Mouse (Mus musculus) neural tube, embryonic 11.5 days (tissue): Measurements from ENCODE around the gene Nfatc3. TPM values are rescaled to one million over a fixed set of nuclear protein-coding genes. Genes with fewer than 3 reads are reported as not detected.
A peak's percentile ranks its signal among the peaks of the same experiment; 100 is the strongest.

ENCODE experiments used
- ATAC-seq: fragments of 200-750 bp; cut with Nextera tagmentation; 2 replicates; pipeline ENCODE4 v1.8.0; 2017; ENCODE audit warnings: moderate number of reproducible peaks, mild to moderate bottlenecking, moderate TSS enrichment, moderate library complexity; ENCODE audit not compliant: insufficient read depth, low FRiP score, low TSS enrichment
- DNase-seq: peaks from one replicate; pipeline ENCODE4 v3.0.0-alpha.2; 2015; ENCODE audit warnings: low spot score
- H3K27ac ChIP-seq: fragments of 300-500 bp; sonication (generic); 2 replicates; pipeline ENCODE4 v1.5.1; 2014; ENCODE audit warnings: low read depth, mild to moderate bottlenecking, low read length
- H3K27me3 ChIP-seq: fragments of 300-500 bp; sonication (generic); 2 replicates; pipeline ENCODE4 v1.6.1; 2014; ENCODE audit warnings: mild to moderate bottlenecking, low read length, mixed read lengths; ENCODE audit not compliant: control insufficient read depth, insufficient read depth
- H3K36me3 ChIP-seq: fragments of 300-500 bp; sonication (generic); 2 replicates; pipeline ENCODE4 v1.6.1; 2014; ENCODE audit warnings: mild to moderate bottlenecking, low read length, moderate library complexity, mixed read lengths; ENCODE audit not compliant: control insufficient read depth, insufficient read depth
- H3K4me1 ChIP-seq: fragments of 300-500 bp; sonication (generic); 2 replicates; pipeline ENCODE4 v1.6.1; 2014; ENCODE audit warnings: low read length, mixed read lengths; ENCODE audit not compliant: control insufficient read depth, insufficient read depth
- H3K4me2 ChIP-seq: fragments of 300-500 bp; sonication (generic); 2 replicates; pipeline ENCODE4 v1.6.1; 2014; ENCODE audit warnings: low read depth, mild to moderate bottlenecking, moderate library complexity
- H3K4me3 ChIP-seq: fragments of 300-500 bp; sonication (generic); 2 replicates; pipeline ENCODE4 v1.5.1; 2014; ENCODE audit warnings: low read depth, low read length
- H3K9ac ChIP-seq: fragments of 300-500 bp; sonication (generic); 2 replicates; pipeline ENCODE4 v1.6.1; 2014; ENCODE audit warnings: mild to moderate bottlenecking, low read length
- H3K9me3 ChIP-seq: fragments of 300-500 bp; sonication (generic); 2 replicates; pipeline ENCODE4 v1.6.1; 2016; ENCODE audit warnings: low read length; ENCODE audit not compliant: control insufficient read depth
- WGBS: fragments of 180-500 bp; shearing (Covaris S2); extraction: QIAGEN DNeasy Blood & Tissue Kit; methylation state at CpG from one replicate; pipeline ENCODE4 v1.1.7; 2014; 5-methylcytosine and 5-hydroxymethylcytosine counted together
- polyA plus RNA-seq: library from polyadenylated mRNA; unstranded; fragments of >200 nt; fragmentation: Nextera tagmentation; extraction: Ambion mirVana; gene quantifications from 2 replicates; pipeline ENCODE4 v1.2.1, GENCODE M21; 2014

The Nfatc3 gene
- polyA plus RNA-seq, 1 experiment from 2014 or later = 3.4 TPM

DNA sequence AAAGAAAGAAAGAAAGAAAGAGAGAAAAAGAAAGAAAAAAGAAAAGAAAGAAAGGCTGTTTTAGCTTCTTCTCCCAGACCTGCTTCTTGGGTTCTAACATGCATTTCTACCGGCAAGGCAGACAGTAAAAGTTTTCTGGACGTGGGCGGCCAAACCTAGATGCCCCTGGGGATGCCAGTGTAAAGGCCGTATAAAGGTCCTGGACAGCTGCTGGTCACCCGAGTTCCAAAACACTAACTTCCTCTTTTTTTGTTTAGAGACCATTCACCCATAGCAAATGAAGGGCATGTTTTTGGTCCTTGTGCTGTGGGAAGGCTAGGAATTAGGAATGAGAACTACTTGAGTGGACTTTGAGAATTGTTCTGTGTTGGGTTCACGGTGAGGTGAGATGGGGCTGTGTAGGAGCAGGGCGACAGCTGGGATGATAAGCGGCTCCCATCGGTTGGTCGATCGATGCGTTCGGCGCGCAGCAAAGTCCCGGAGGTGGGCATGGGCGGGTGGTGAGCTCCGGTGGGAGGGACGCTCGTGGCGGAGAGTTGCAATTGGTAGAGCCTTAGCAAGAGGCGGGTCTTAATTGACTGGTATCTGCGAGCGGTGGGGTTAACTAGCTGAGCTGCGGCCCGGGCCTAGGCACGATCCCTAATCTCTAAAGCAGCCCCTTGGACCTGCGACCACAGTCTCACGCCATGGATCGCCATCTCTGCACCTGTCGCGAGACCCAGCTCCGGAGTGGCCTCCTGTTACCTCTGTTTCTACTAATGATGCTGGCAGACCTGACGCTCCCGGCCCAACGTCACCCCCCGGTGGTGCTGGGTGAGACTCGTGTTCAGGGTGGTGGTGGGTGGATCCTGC, 91.4 kb downstream of the Nfatc3 start, which contains the start of gene Pla2g15:
Gene Pla2g15, plus strand, starts transcription at position 599 of the 852 bp plus-strand sequence.
- peak within 1 kb of the TSS; percentile 72 for H3K9ac ChIP-seq
- no peaks in the 10 kb centered on the region for H3K27me3 ChIP-seq
- no peaks in the 10 kb centered on the region for H3K9me3 ChIP-seq
- peak; percentile 93 for ATAC-seq
- H3K27ac ChIP-seq = no peak within 1 kb of the TSS
- peak within 1 kb of the TSS; percentile 72 for H3K4me2 ChIP-seq
- H3K4me1 ChIP-seq = peaks cover 6% of the 10 kb centered on the region
- peak within 1 kb of the TSS; percentile 70 for H3K4me3 ChIP-seq
- 2% methylated on average over 38 of the region's 38 CpGs for WGBS
- 0 out of 2 replicates have a peak, but pooled peaks cover 1% of the 10 kb centered on the region for H3K36me3 ChIP-seq
- peak; percentile 93 for DNase-seq

DNA sequence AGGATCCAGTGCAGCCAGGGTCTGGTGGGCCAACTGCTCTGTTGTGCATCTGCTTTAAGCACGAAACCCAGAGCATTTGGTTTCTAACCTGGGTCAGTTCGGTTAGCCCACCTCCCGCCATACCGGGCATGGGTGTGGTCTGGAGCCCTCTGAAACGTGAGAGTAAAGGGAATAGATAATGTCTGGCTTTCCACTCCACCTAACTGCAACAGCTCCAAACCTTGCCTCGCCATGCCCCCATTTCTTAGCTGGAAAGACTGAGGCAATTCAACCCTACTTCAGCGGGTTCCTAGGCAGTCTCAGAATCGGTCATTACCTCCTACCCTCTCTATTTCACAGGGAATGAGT, 92.0 kb downstream of the Nfatc3 start:
- Histone ChIP-seq H3K27me3 (no peaks in the 10 kb centered on the region), H3K4me3 (peak overlapping the region; percentile 70), H3K4me1 (peaks cover 6% of the 10 kb centered on the region), H3K36me3 (0 out of 2 replicates have a peak, but pooled peaks cover 2% of the 10 kb centered on the region), H3K4me2 (peak overlapping the region; percentile 72), H3K9me3 (no peaks in the 10 kb centered on the region), H3K27ac (no peak overlapping the region), H3K9ac (peak overlapping the region; percentile 72)
- ATAC-seq = no peak
- WGBS = 22% methylated on average over 8 of the region's 8 CpGs
- DNase-seq = no peak

DNA sequence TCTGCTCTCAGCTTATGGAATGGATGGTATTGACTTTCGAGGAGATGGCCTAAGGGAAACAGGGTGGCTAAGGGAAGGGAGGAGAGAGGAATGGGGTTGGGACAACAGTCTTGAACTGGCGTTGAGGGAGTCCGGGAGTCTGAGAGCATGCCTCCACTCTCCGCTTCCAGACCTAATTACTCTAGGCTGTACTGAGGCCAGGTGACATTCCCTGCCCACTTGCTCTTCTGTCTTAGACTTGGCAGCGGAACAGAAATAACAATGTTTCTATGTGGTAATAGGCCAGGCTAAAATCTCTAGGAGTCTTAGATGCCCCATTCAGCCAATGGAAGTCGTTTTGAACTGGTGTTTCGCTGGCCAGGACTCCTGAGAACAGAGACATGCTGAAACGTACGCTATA, 92.4 kb downstream of the Nfatc3 start:
- no peak for DNase-seq
- WGBS = 83% methylated on average over 9 of the region's 9 CpGs

DNA sequence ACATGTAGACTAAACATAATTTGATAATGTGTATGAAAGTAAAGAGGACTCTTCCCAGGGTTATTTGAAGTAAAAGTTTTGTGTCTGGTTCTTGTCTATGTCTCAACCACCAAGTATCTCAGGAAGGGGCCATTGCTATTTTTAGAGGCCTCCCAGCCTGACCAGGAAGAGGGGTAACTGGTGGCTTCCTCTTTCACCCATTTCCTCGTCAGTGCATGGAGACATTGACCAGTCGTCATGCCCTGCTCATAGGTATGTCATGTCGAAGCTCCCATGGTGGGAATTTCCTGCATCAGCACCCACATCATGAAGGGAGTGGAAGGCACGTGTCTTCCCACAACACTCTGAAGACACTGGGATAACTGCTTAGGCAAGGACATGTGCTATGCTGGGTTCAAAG, 94.2 kb downstream of the Nfatc3 start:
- H3K27me3 ChIP-seq = no peaks in the 10 kb centered on the region
- H3K9ac ChIP-seq = no peak overlapping the region
- ATAC-seq (no peak), DNase-seq (no peak)
- 83% methylated on average over 4 of the region's 4 CpGs for WGBS
- no peak overlapping the region for H3K4me3 ChIP-seq
- H3K4me1 ChIP-seq = peaks cover 6% of the 10 kb centered on the region
- no peaks in the 10 kb centered on the region for H3K9me3 ChIP-seq
- no peak overlapping the region for H3K27ac ChIP-seq
- 0 out of 2 replicates have a peak, but pooled peaks cover 2% of the 10 kb centered on the region for H3K36me3 ChIP-seq
- H3K4me2 ChIP-seq = no peak overlapping the region

More for the DNA sequence above, 92.4 kb downstream of the Nfatc3 start:
- H3K4me1 ChIP-seq = peaks cover 6% of the 10 kb centered on the region
- ATAC-seq = no peak
- no peaks in the 10 kb centered on the region for H3K27me3 ChIP-seq
- no peak overlapping the region for H3K27ac ChIP-seq
- no peaks in the 10 kb centered on the region for H3K9me3 ChIP-seq
- peak overlapping the region; percentile 72 for H3K4me2 ChIP-seq
- H3K9ac ChIP-seq = no peak overlapping the region; the same call in 1 of the 2 replicates
- 0 out of 2 replicates have a peak, but pooled peaks cover 2% of the 10 kb centered on the region for H3K36me3 ChIP-seq
- H3K4me3 ChIP-seq = peak overlapping the region; percentile 70

DNA sequence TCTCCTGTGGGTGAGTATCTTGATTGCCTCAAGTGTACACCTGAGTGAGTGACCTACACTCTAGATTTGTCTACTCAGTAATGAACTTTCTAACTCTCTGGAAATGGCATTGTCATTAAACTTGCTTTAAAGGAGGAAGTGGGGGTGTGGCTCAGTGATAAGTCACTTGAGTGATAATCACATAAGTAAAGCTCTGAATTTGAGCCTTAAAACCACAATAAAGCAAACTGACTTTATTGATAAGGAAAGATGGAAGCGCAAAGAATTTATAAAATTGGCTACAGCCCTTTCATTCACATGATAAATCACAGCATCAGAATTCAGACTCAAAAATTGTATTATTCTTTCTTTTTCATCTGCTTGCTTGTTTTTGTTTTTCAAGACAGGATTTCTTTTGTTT, 98.8 kb downstream of the Nfatc3 start:
- ATAC-seq = no peak
- Histone ChIP-seq H3K27me3 (no peaks in the 10 kb centered on the region), H3K4me2 (no peak overlapping the region), H3K9me3 (no peaks in the 10 kb centered on the region), H3K9ac (no peak overlapping the region), H3K27ac (no peak overlapping the region), H3K4me1 (no peaks in the 10 kb centered on the region), H3K4me3 (no peak overlapping the region), H3K36me3 (peaks cover 6% of the 10 kb centered on the region)
- WGBS = 98% methylated on average over 1 of the region's 1 CpGs
- no peak for DNase-seq

DNA sequence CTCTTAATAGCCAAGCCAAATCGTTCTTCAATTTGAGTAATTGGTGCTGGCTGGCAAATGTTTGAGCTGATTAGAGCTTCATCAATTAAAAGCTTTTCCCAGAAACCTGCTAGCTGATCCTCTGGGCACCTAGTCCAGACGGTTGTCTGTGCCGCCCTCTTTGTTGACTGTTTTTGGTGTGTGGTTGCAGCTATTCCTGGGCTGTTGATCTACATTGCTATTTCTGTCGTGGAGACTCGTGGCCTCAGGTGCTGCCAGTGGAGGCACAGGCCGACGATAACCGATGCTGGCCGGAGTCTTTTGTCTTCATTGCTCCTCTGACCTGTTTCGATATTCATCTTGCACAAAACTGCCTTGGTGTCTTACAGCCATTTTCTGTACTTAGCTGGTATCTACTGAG, 99.7 kb downstream of the Nfatc3 start:
- ATAC-seq (no peak), DNase-seq (no peak)
- H3K4me1 ChIP-seq = no peaks in the 10 kb centered on the region
- no peak overlapping the region for H3K27ac ChIP-seq
- 91% methylated on average over 10 of the region's 10 CpGs for WGBS
- H3K9ac ChIP-seq = no peak overlapping the region
- no peaks in the 10 kb centered on the region for H3K27me3 ChIP-seq
- H3K4me2 ChIP-seq = no peak overlapping the region
- H3K9me3 ChIP-seq = no peaks in the 10 kb centered on the region
- H3K4me3 ChIP-seq = no peak overlapping the region
- peaks cover 6% of the 10 kb centered on the region for H3K36me3 ChIP-seq

DNA sequence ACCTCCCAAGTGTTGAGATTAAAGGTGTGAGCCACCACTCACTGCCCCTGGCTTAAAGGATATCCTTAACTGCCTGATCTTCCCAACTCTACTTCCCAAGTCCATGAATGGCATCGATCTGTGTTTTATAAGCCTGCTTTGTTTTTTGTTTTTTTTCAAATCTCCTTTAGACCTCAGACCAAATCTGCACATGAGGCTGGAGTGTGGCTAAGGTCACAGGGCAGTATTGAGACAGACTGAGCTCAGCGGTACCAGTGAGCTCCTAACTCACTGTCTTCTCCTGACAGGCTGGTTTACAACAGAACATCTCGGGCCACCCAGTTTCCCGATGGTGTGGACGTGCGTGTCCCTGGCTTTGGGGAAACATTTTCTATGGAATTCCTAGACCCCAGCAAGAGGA, 101.2 kb downstream of the Nfatc3 start:
- H3K4me1 ChIP-seq = no peaks in the 10 kb centered on the region
- no peaks in the 10 kb centered on the region for H3K9me3 ChIP-seq
- no peaks in the 10 kb centered on the region for H3K27me3 ChIP-seq
- DNase-seq (no peak), ATAC-seq (no peak)
- WGBS = 92% methylated on average over 6 of the region's 6 CpGs
- H3K36me3 ChIP-seq = peaks cover 10% of the 10 kb centered on the region
- no peak overlapping the region for H3K9ac ChIP-seq
- no peak overlapping the region for H3K27ac ChIP-seq
- no peak overlapping the region for H3K4me2 ChIP-seq
- H3K4me3 ChIP-seq = no peak overlapping the region

DNA sequence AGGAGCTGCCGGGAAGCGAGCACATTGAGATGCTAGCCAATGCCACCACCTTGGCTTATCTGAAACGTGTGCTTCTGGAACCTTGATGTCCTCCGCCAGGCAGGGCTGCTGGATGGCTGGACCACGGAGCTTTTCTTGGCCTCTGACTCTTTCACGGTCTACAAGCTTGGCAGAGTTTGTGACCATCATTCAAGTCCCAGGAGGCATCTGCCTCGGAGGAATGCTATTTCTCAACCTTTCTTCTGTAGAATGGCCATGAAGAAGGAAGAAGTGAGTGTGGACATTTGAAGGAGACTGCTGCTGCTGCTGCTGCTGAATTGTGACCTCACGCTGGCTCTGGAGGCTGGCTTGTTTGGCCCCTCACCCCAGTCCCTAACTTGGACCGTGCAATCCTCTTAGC, 104.6 kb downstream of the Nfatc3 start:
- ATAC-seq (no peak), DNase-seq (no peak)
- Histone ChIP-seq H3K36me3 (peaks cover 8% of the 10 kb centered on the region), H3K4me3 (no peak overlapping the region), H3K27me3 (no peaks in the 10 kb centered on the region), H3K4me2 (no peak overlapping the region), H3K4me1 (peaks cover 2% of the 10 kb centered on the region; the same call in 1 of the 2 replicates), H3K27ac (no peak overlapping the region), H3K9ac (no peak overlapping the region), H3K9me3 (no peaks in the 10 kb centered on the region)
- WGBS = 90% methylated on average over 9 of the region's 9 CpGs

DNA sequence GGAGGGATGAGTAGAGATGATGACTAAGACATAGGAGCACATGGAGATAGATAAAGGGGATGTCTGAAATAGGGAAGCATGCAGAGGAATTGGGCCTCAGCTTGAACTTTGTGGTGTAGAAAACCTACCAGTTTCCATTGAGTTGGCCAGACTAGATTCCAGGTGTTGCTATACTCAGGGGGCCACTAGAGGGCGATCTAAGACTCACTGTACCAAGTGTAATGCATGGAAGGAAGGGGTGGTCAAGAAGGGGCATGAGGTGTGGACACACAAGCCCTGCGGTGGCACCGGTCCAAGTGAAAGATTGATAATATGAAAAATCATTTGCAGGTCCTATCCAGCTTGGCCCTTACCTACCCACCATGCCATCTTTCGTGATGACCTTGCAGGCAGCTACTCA, 106.8 kb downstream of the Nfatc3 start:
- WGBS = 39% methylated on average over 4 of the region's 4 CpGs
- Histone ChIP-seq H3K36me3 (peaks cover 8% of the 10 kb centered on the region), H3K27me3 (no peaks in the 10 kb centered on the region), H3K4me2 (no peak overlapping the region), H3K4me3 (no peak overlapping the region), H3K4me1 (peaks cover 2% of the 10 kb centered on the region; the same call in 1 of the 2 replicates), H3K27ac (no peak overlapping the region), H3K9ac (no peak overlapping the region), H3K9me3 (no peaks in the 10 kb centered on the region)
- no peak for ATAC-seq
- DNase-seq = peak; percentile 66
